Mouse (Mus musculus) CH12.LX (cell line): ENCODE results near the gene Cept1. TPM values are rescaled to one million over a fixed set of nuclear protein-coding genes. Genes with fewer than 3 reads are reported as not detected.

ENCODE experiments used
- DNase-seq: peaks from one replicate; pipeline ENCODE4 v3.0.0-alpha.2; 2013; ENCODE audit errors: extremely low read depth
- H3K27ac ChIP-seq: 2 replicates; pipeline ENCODE4 v1.5.1; 2012; ENCODE audit warnings: low read depth, mild to moderate bottlenecking, control low read depth, moderate library complexity; ENCODE audit not compliant: insufficient read depth
- H3K27me3 ChIP-seq: replicated peaks from 2 replicates; pipeline ENCODE3; 2012; ENCODE audit warnings: inconsistent platforms
- H3K36me3 ChIP-seq, 2 experiments: replicated peaks in 1 of 2; 2 replicates each; pipeline versions ENCODE3 to v1.6.1; 2012; ENCODE audit warnings: inconsistent platforms in 1 of 2, low read length in 1 of 2, mild to moderate bottlenecking in 1 of 2, mixed read lengths in 1 of 2, moderate library complexity in 1 of 2; ENCODE audit not compliant: control insufficient read depth in 1 of 2, insufficient read depth in 1 of 2
- H3K4me1 ChIP-seq, 2 experiments: 2 replicates each; pipeline ENCODE4 v1.6.1; 2012; ENCODE audit warnings: inconsistent platforms in 1 of 2, moderate library complexity in 1 of 2; ENCODE audit not compliant: insufficient read depth in 2 of 2, control insufficient read depth in 1 of 2
- H3K4me2 ChIP-seq: 2 replicates; pipeline ENCODE4 v1.6.1; 2012; ENCODE audit warnings: low read depth, mild to moderate bottlenecking, control low read depth; ENCODE audit not compliant: poor library complexity, insufficient read depth, severe bottlenecking
- H3K4me3 ChIP-seq, 3 experiments: fragments of 150-350 bp in 1 of 3; sonication (generic) in 1 of 3; replicated peaks in 1 of 3; 2 replicates each; pipeline versions ENCODE3 to v1.5.1; 2011 to 2012; ENCODE audit warnings: low read depth in 2 of 3, low read length in 2 of 3, mild to moderate bottlenecking in 2 of 3, moderate library complexity in 2 of 3, control low read depth in 1 of 3, improper control_type of control experiment in 1 of 3, inconsistent platforms in 1 of 3, mixed read lengths in 1 of 3; ENCODE audit not compliant: poor library complexity in 1 of 3
- H3K79me2 ChIP-seq: replicated peaks from 2 replicates; pipeline ENCODE4 v1.6.1; 2012; ENCODE audit warnings: mild to moderate bottlenecking, moderate library complexity; ENCODE audit not compliant: control insufficient read depth, poor library complexity, insufficient read depth, severe bottlenecking; ENCODE audit errors: extremely low read depth
- H3K9ac ChIP-seq: 2 replicates; pipeline ENCODE4 v1.6.1; 2012; ENCODE audit warnings: low read depth, mild to moderate bottlenecking, control low read depth, moderate library complexity; ENCODE audit not compliant: insufficient read depth
- H3K9me3 ChIP-seq: replicated peaks from 2 replicates; pipeline ENCODE3; 2012; ENCODE audit warnings: low read length, inconsistent platforms, mixed read lengths
- CHD1 ChIP-seq: IDR thresholded peaks from 2 replicates; pipeline ENCODE4 v1.6.1; 2012; ENCODE audit warnings: low read depth, low read length, improper control_type of control experiment, inconsistent platforms
- CHD2 ChIP-seq: IDR thresholded peaks from 2 replicates; pipeline ENCODE4 v1.6.1; 2011; ENCODE audit warnings: low read length, improper control_type of control experiment
- CTCF ChIP-seq, 2 experiments: IDR thresholded peaks in 1 of 2; conservative IDR thresholded peaks in 1 of 2; 2 replicates each; pipeline ENCODE4 v1.5.1; 2011 to 2012; ENCODE audit warnings: low read depth in 2 of 2, low read length in 2 of 2, improper control_type of control experiment in 1 of 2, inconsistent platforms in 1 of 2, mild to moderate bottlenecking in 1 of 2, moderate library complexity in 1 of 2
- E2F4 ChIP-seq: IDR thresholded peaks from 2 replicates; pipeline ENCODE4 v1.6.1; 2011; ENCODE audit warnings: low read depth, low read length, improper control_type of control experiment; ENCODE audit not compliant: insufficient replicate concordance
- ELF1 ChIP-seq: IDR thresholded peaks from 2 replicates; pipeline ENCODE4 v1.6.1; 2014; ENCODE audit warnings: low read depth, mild to moderate bottlenecking, inconsistent platforms, low read length, improper control_type of control experiment
- EP300 ChIP-seq: IDR thresholded peaks from 2 replicates; pipeline ENCODE4 v1.6.1; 2011; ENCODE audit warnings: low read length, improper control_type of control experiment
- HCFC1 ChIP-seq: IDR thresholded peaks from 2 replicates; pipeline ENCODE4 v1.6.1; 2012; ENCODE audit warnings: low read depth, mild to moderate bottlenecking, inconsistent platforms, low read length, improper control_type of control experiment
- JUND ChIP-seq: conservative IDR thresholded peaks from 2 replicates; pipeline ENCODE4 v1.6.1; 2011; ENCODE audit warnings: low read depth, low read length, improper control_type of control experiment
- KAT2A ChIP-seq: IDR thresholded peaks from 2 replicates; pipeline ENCODE4 v1.6.1; 2012; ENCODE audit warnings: low read length, improper control_type of control experiment, inconsistent platforms; ENCODE audit not compliant: insufficient replicate concordance
- MAZ ChIP-seq: IDR thresholded peaks from 2 replicates; pipeline ENCODE4 v1.6.1; 2012; ENCODE audit warnings: low read depth, mild to moderate bottlenecking, inconsistent platforms, low read length, improper control_type of control experiment, moderate library complexity
- MXI1 ChIP-seq: IDR thresholded peaks from 2 replicates; pipeline ENCODE4 v1.6.1; 2011; ENCODE audit warnings: mild to moderate bottlenecking, low read depth, low read length, improper control_type of control experiment
- RCOR1 ChIP-seq: conservative IDR thresholded peaks from 2 replicates; pipeline ENCODE4 v1.6.1; 2012; ENCODE audit warnings: low read depth, mild to moderate bottlenecking, inconsistent platforms, low read length, improper control_type of control experiment
- TBP ChIP-seq: conservative IDR thresholded peaks from 2 replicates; pipeline ENCODE4 v1.6.1; 2011; ENCODE audit warnings: low read depth, low read length, improper control_type of control experiment
- TCF12 ChIP-seq: IDR thresholded peaks from 2 replicates; pipeline ENCODE4 v1.6.1; 2014; ENCODE audit warnings: low read depth, mild to moderate bottlenecking, inconsistent platforms, low read length, improper control_type of control experiment
- USF1 ChIP-seq: IDR thresholded peaks from 2 replicates; pipeline ENCODE4 v1.6.1; 2014; ENCODE audit warnings: low read depth, mild to moderate bottlenecking, inconsistent platforms, low read length, improper control_type of control experiment
- ZC3H11A ChIP-seq: IDR thresholded peaks from 2 replicates; pipeline ENCODE4 v1.6.1; 2012; ENCODE audit warnings: low read depth, mild to moderate bottlenecking, inconsistent platforms, low read length, improper control_type of control experiment
- ZKSCAN1 ChIP-seq: IDR thresholded peaks from 2 replicates; pipeline ENCODE4 v1.6.1; 2012; ENCODE audit warnings: low read depth, inconsistent platforms, low read length, improper control_type of control experiment, borderline replicate concordance
- dilution Hi-C: fragments of 300-500 bp; cut with MboI; formaldehyde crosslinking; loops from 2 replicates; pipeline ENCODE4 v1.14.3; 2020; ENCODE audit warnings: low sequenced_read_pairs; ENCODE audit not compliant: extremely low pct_unique_long_range_greater_than_20kb, extremely low pct_ligation_motif_present
- in situ Hi-C: fragments of 300-500 bp; cut with MboI; formaldehyde crosslinking; loops from 3 replicates; pipeline ENCODE4 v1.14.3; 2019; ENCODE audit warnings: low sequenced_read_pairs, low pct_ligation_motif_present, low pct_unique_long_range_greater_than_20kb, mixed read lengths
- polyA plus RNA-seq: library from polyadenylated mRNA; unstranded; fragments of >175 nt; gene quantifications from 2 replicates; pipeline ENCODE4 v1.2.1, GENCODE M21; 2012; ENCODE audit warnings: low read depth; ENCODE audit not compliant: insufficient read length
- total RNA-seq, 2 experiments: library from RNA; depleted of rRNA; stranded (reverse); fragments of 300-350 nt in 1 of 2; fragments of >200 nt in 1 of 2; gene quantifications; 2 replicates each; pipeline ENCODE4 v1.2.3; 2012 to 2014

Gene Cept1
- total and polyA plus RNA-seq, 3 experiments, result 27.7 to 73.8 (median 32.7) TPM

DNA sequence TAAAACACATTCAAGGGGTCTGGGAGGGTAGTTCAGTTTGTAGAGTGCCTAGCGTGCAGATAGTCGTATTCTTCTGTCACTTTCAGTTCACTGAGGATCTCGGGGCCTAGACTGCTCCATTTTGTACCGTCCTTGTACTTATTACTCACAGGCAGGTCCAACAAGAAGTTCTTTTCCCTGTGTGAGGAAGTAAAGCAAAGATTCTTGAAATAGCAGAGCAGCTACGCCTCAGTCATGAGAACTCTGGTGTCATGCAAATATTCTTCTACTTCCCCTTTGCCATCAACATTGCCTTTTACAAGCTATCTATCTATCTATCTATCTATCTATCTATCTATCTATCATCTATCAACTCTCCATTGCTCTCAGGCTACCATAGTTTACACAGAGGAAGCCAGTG is 5.8 kb upstream of the Cept1 start:
- TF ChIP-seq TBP (0 out of 2 replicates have a peak, but pooled peaks have one; percentile 44), HCFC1 (no peak), CHD2 (no peak)

DNA sequence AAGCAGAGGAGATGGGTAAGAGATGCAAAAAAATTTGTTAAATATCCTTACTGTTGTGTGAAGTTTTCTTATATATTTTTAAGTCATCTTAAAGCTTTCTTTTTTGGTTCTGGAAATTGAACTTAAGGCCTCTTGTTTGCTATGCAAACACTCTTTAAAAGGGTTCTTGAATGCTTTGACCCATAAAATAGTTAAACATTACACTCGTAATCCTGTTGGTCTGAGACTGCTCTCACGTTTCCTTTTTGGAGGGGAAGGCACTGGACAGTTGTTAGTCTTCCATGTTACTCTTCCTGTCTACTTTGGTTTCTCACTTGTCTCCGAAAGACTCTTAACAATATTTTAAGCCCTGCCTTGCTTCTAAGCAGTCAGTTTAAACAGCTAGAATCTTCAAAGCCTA is 1.4 kb upstream of the Cept1 start:
- Histone ChIP-seq H3K9ac (peak overlapping the region; percentile 82), H3K36me3 (peaks cover 0 to 10% of the 10 kb centered on the region in 2 experiments)
- no peak for TF ChIP-seq TBP
- TF ChIP-seq KAT2A, result no peak
- no peak for TF ChIP-seq CHD1
- no peak for TF ChIP-seq TCF12
- TF ChIP-seq EP300, result no peak
- TF ChIP-seq RCOR1, result no peak
- no peak for TF ChIP-seq CTCF (conservative IDR thresholded peaks at IDR 0.05 in 1 of 2, IDR thresholded peaks at IDR 0.05 in 1 of 2; ENCODE audit: low read depth in 2 of 2, low read length in 2 of 2)
- TF ChIP-seq MXI1, result no peak
- TF ChIP-seq HCFC1, result no peak
- TF ChIP-seq ELF1, result no peak
- no peak for TF ChIP-seq E2F4
- no peak for TF ChIP-seq ZC3H11A
- no peak for TF ChIP-seq JUND
- TF ChIP-seq MAZ, result no peak
- TF ChIP-seq USF1, result no peak
- TF ChIP-seq ZKSCAN1, result no peak
- TF ChIP-seq, all 38 proteins: peak for 0
- H3K4me2 ChIP-seq, result peak overlapping the region; percentile 71; the same call in 1 of the 2 replicates
- peak overlapping the region in 2 of 3 experiments; percentile 86 to 95 for H3K4me3 ChIP-seq
- DNase-seq, result no peak
- in situ Hi-C loops (no loop called here), dilution Hi-C loops (no loop called here)
- peaks cover 9 to 59% of the 10 kb centered on the region in 2 experiments; a peak in 3 of 4 replicates for H3K4me1 ChIP-seq
- H3K27ac ChIP-seq, result no peak overlapping the region
- H3K27me3 ChIP-seq, result no peaks in the 10 kb centered on the region
- peaks cover 38% of the 10 kb centered on the region for H3K79me2 ChIP-seq
- H3K9me3 ChIP-seq, result no peaks in the 10 kb centered on the region

More for the DNA sequence above, 5.8 kb upstream of the Cept1 start:
- peaks cover 7 to 73% of the 10 kb centered on the region in 2 experiments; a peak in 3 of 4 replicates for H3K4me1 ChIP-seq
- H3K36me3 ChIP-seq, result peaks cover 6 to 40% of the 10 kb centered on the region in 2 experiments
- no peaks in the 10 kb centered on the region for H3K9me3 ChIP-seq
- H3K9ac ChIP-seq, result no peak overlapping the region
- H3K27ac ChIP-seq, result peak overlapping the region; percentile 59
- dilution Hi-C loops, result no loop called here
- DNase-seq, result peak; percentile 72
- H3K27me3 ChIP-seq, result no peaks in the 10 kb centered on the region
- in situ Hi-C loops, result no loop called here
- peak overlapping the region; percentile 51; the same call in 1 of the 2 replicates for H3K4me2 ChIP-seq
- peak overlapping the region in 1 of 3 experiments; percentile 5 for H3K4me3 ChIP-seq
- peaks cover 11% of the 10 kb centered on the region; the same call in 1 of the 2 replicates for H3K79me2 ChIP-seq
